Mouse (Mus musculus) G1E (cell line): ENCODE results near the gene BC005537.

Experiments
- CTCF ChIP-seq: IDR thresholded peaks from 2 replicates; pipeline ENCODE4 v1.5.1; 2012; ENCODE audit warnings: low read depth, low read length, inconsistent platforms, mixed read lengths
- GATA1 ChIP-seq: IDR thresholded peaks from 2 replicates; pipeline ENCODE4 v1.6.1; 2012; ENCODE audit warnings: borderline replicate concordance, low read length, inconsistent platforms, mixed read lengths
- TAL1 ChIP-seq: conservative IDR thresholded peaks from 2 replicates; pipeline ENCODE4 v1.6.1; 2012; ENCODE audit warnings: low read depth, low read length, inconsistent platforms, mixed read lengths

GRCm38 (mm10) chr13:24844983-24845955, 43.8 kb downstream of the BC005537 start, which contains the start of gene D130043K22Rik:
- TF ChIP-seq CTCF (no peak), GATA1 (no peak), TAL1 (no peak)
